ENCODE assay signal across 1 mouse cellular context in the genomic region with DNA sequence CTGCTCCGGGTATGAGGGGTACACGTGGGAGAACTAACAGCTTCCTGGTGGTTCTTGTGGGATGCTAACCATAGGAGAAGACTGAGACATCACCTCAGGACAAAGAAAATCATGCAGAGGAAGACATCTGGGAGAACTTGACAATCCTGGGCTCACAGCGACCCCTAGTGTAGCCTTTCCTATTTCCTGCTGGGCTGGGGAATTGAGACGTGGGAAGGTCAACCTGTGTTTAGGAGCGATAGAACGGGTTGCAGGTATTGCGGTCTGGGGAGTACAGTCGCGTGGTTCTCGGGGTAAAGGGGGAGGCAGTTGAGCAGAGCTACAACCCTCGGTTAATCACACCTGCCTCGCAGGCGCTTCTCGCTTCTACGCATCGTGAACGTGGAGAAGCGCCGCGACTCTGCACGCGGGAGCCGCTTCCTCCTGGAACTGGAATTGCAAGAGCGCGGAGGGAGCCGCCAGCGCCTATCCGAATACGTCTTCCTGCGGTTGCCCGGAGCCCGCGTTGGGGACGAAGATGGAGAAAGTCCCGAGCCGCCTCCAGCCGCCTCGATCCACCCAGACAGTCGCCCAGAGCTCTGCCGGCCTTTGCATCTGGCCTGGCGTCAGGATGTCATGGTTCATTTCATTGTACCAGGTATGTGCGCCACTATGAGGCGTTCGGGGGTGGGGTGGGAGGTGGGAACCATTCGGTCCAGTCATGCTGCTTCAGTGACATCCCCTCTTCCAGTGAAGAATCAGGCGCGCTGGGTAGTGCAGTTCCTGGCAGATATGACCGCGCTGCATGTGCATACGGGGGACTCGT.
A peak's percentile ranks its signal among the peaks of the same experiment; 100 is the strongest.
TF ChIP-seq lines count a peak whose summit lies in the region.

No protein-coding gene starts in this region.

TF ChIP-seq in CH12.LX, 34 proteins besides CTCF, POLR2A, EP300 and RAD21:
- TF ChIP-seq MEF2A (IDR thresholded peaks at IDR 0.05; ENCODE audit: borderline replicate concordance, low read depth, low read length) (no peak), SMC3 (IDR thresholded peaks at IDR 0.05; ENCODE audit: low read depth, low read length) (peak; percentile 66)
